In the genomic region with DNA sequence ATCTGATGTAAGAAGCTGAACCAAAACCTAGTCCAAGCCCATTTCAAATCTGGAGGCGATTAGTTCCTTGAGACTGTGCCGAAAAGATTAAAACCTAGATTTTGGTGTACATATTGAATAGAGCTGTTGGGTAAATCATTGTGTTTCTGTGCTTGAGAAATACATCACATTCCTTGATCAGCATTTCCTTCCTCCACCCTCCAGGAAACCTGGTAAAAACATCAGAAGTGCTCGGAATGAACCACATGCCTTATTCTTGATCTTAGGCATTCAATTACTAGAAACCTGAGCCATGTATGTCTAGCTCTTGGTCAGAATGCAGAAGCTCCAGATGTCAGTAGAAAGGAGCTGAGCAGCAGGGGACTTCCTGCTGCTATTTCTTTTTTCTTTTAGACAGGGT, we compare ENCODE assay signal across 25 mouse cellular contexts. TPM values are rescaled to one million over a fixed set of nuclear protein-coding genes. Genes with fewer than 3 reads are reported as not detected.
A peak's percentile ranks its signal among the peaks of the same experiment; 100 is the strongest.
DNase-seq lines count a peak whose midpoint lies in the region; ATAC-seq and TF ChIP-seq lines count a peak whose summit lies in the region.
"Had no signal": no experiment of that assay in that cellular context is flagged by ENCODE, and none has a peak within 500 bp of the region (broad histone marks: within the 10 kb centered on the region; RNA-seq: fewer than 3 reads in every experiment).

No protein-coding gene starts in this region.

- dilution Hi-C loops in CH12.LX (cut with MboI; ENCODE audit: extremely low pct_ligation_motif_present, extremely low pct_unique_long_range_greater_than_20kb, low sequenced_read_pairs), result no loop called here

- DNase-seq in heart, adult 2 months, result peak in 1 of 2 experiments; percentile 23
- DNase-seq in CH12.LX (ENCODE audit: extremely low read depth), result no peak
- peak; percentile 27 for DNase-seq in embryo, embryonic 11 days
- DNase-seq in heart, postnatal 10 days, result peak; percentile 13 to 15
- no peak for DNase-seq in urinary bladder, adult 2 months (ENCODE audit: low spot score)
- DNase-seq in urinary bladder, postnatal 25 days (ENCODE audit: low spot score), result no peak
- DNase-seq: B cell, adult 2 months; cerebellum, adult 8-10 months; gastrocnemius, postnatal 36 days; kidney, adult 11 months; kidney, postnatal 4 days; lung, postnatal 10 days; midbrain, embryonic 14.5 days; right cerebral cortex, adult 18-20 months had no signal

- in situ Hi-C loops in CH12.LX (cut with MboI; ENCODE audit: low pct_ligation_motif_present, low pct_unique_long_range_greater_than_20kb, low sequenced_read_pairs), result loop anchor here (5.0 to 25.0 kb wide), 2 partner anchors 157 to 277 kb away; a partner anchor contains a TSS

- no peak for TF ChIP-seq RAD21 in CH12.LX (IDR thresholded peaks at IDR 0.05; ENCODE audit: low read depth, low read length)

- no peak overlapping the region for H3K4me2 ChIP-seq in heart, embryonic 11.5 days
- peak overlapping the region; percentile 15; the same call in 1 of the 2 replicates for H3K4me2 ChIP-seq in CH12.LX (ENCODE audit: insufficient read depth, low read depth, poor library complexity, severe bottlenecking)
- H3K4me2 ChIP-seq: limb, embryonic 15.5 days; neural tube, embryonic 13.5 days had no signal

- no peaks in the 10 kb centered on the region for H3K27me3 ChIP-seq in heart, adult 2 months (ENCODE audit: control insufficient read depth, insufficient read depth, low read length)
- no peaks in the 10 kb centered on the region for H3K27me3 ChIP-seq in heart, embryonic 11.5 days (ENCODE audit: control insufficient read depth, insufficient read depth, low read length)
- no peaks in the 10 kb centered on the region for H3K27me3 ChIP-seq in CH12.LX (replicated peaks)
- H3K27me3 ChIP-seq: limb, embryonic 15.5 days; neural tube, embryonic 13.5 days had no signal

- H3K4me3 ChIP-seq in heart, adult 2 months, result peak overlapping the region; percentile 10; the same call in 1 of the 2 replicates
- no peak overlapping the region for H3K4me3 ChIP-seq in heart, embryonic 11.5 days (ENCODE audit: low read depth, low read length)
- no peak overlapping the region for H3K4me3 ChIP-seq in CH12.LX (replicated peaks in 1 of 3; ENCODE audit: low read depth in 2 of 3, low read length in 2 of 3, poor library complexity in 1 of 3)
- H3K4me3 ChIP-seq: limb, embryonic 15.5 days; neural tube, embryonic 13.5 days had no signal

- no peak for TF ChIP-seq POLR2A in heart, adult 2 months (IDR thresholded peaks at IDR 0.05; ENCODE audit: insufficient read depth, low read depth, low read length)
- TF ChIP-seq POLR2A in CH12.LX (IDR thresholded peaks at IDR 0.05; ENCODE audit: low read depth, low read length), result no peak

- no peaks in the 10 kb centered on the region for H3K79me2 ChIP-seq in heart, adult 2 months (replicated peaks; ENCODE audit: control insufficient read depth, insufficient read depth, low read length)
- H3K79me2 ChIP-seq in CH12.LX (replicated peaks; ENCODE audit: control insufficient read depth, extremely low read depth, insufficient read depth, poor library complexity, severe bottlenecking), result no peaks in the 10 kb centered on the region

- TF ChIP-seq CTCF in heart, adult 2 months (IDR thresholded peaks at IDR 0.05), result no peak
- TF ChIP-seq CTCF in CH12.LX (conservative IDR thresholded peaks at IDR 0.05 in 1 of 2, IDR thresholded peaks at IDR 0.05 in 1 of 2; ENCODE audit: low read depth in 2 of 2, low read length in 2 of 2), result no peak

- H3K4me1 ChIP-seq in heart, adult 2 months (ENCODE audit: control insufficient read depth, insufficient read depth, low read length), result peaks cover 11% of the 10 kb centered on the region
- no peaks in the 10 kb centered on the region for H3K4me1 ChIP-seq in heart, embryonic 11.5 days (ENCODE audit: control insufficient read depth, insufficient read depth, low read length)
- H3K4me1 ChIP-seq in CH12.LX (ENCODE audit: control insufficient read depth in 1 of 2, insufficient read depth in 2 of 2), result no peaks in the 10 kb centered on the region
- H3K4me1 ChIP-seq: limb, embryonic 15.5 days had no signal

- no peaks in the 10 kb centered on the region for H3K9me3 ChIP-seq in heart, embryonic 11.5 days (replicated peaks; ENCODE audit: control insufficient read depth, low read length)
- no peaks in the 10 kb centered on the region for H3K9me3 ChIP-seq in CH12.LX (replicated peaks; ENCODE audit: low read length)
- H3K9me3 ChIP-seq: limb, embryonic 15.5 days; neural tube, embryonic 13.5 days had no signal

- no peak overlapping the region for H3K9ac ChIP-seq in heart, adult 2 months (ENCODE audit: low read depth, low read length)
- no peak overlapping the region for H3K9ac ChIP-seq in heart, embryonic 11.5 days (ENCODE audit: low read depth, low read length)
- H3K9ac ChIP-seq in CH12.LX (ENCODE audit: insufficient read depth, low read depth), result no peak overlapping the region
- H3K9ac ChIP-seq: limb, embryonic 15.5 days; neural tube, embryonic 13.5 days had no signal

- no peak for ATAC-seq in heart, embryonic 11.5 days (replicated peaks; ENCODE audit: insufficient number of reproducible peaks, low FRiP score, low TSS enrichment)
- ATAC-seq in activated CD4-positive, CD25-positive, alpha-beta regulatory T cell, adult 4 months, result no peak
- ATAC-seq: hindbrain, postnatal 0 days had no signal

- H3K27ac ChIP-seq in heart, adult 2 months, result peak overlapping the region; percentile 87
- H3K27ac ChIP-seq in heart, embryonic 11.5 days (ENCODE audit: low read depth, low read length), result no peak overlapping the region
- H3K27ac ChIP-seq in CH12.LX (ENCODE audit: insufficient read depth, low read depth), result no peak overlapping the region
- H3K27ac ChIP-seq: hindbrain, postnatal 0 days; limb, embryonic 15.5 days; neural tube, embryonic 13.5 days had no signal

- intact Hi-C loops in heart, adult 2 months (cut with DNase I), result loop anchor here (5.0 to 10.0 kb wide), 5 partner anchors 82 to 795 kb away; a partner anchor contains a TSS
- intact Hi-C loops in heart, postnatal 10 days (cut with DNase I), result loop anchor here (5.0 kb wide), 2 partner anchors 172 to 282 kb away; no protein-coding TSS in a partner anchor

- peaks cover 4% of the 10 kb centered on the region for H3K36me3 ChIP-seq in heart, adult 2 months (ENCODE audit: control insufficient read depth, insufficient read depth, low read length)
- H3K36me3 ChIP-seq in heart, embryonic 11.5 days (ENCODE audit: control insufficient read depth, insufficient read depth, low read length), result no peaks in the 10 kb centered on the region
- H3K36me3 ChIP-seq in CH12.LX (replicated peaks in 1 of 2; ENCODE audit: control insufficient read depth in 1 of 2, insufficient read depth in 1 of 2, low read length in 1 of 2), result no peaks in the 10 kb centered on the region
- H3K36me3 ChIP-seq: limb, embryonic 15.5 days; neural tube, embryonic 13.5 days had no signal

- WGBS in heart, adult 2 months, result 48% methylated on average over 3 of the region's 3 CpGs
- WGBS in heart, embryonic 11.5 days (ENCODE audit: insufficient replicate concordance), result 64% methylated on average over 3 of the region's 3 CpGs

- TF ChIP-seq EP300 in heart, adult 2 months (IDR thresholded peaks at IDR 0.05; ENCODE audit: insufficient read depth, low read depth, low read length), result 0 out of 2 replicates have a peak, but pooled peaks have one; percentile 9
- no peak for TF ChIP-seq EP300 in CH12.LX (IDR thresholded peaks at IDR 0.05; ENCODE audit: low read length)

TF ChIP-seq in CH12.LX, 34 proteins besides CTCF, POLR2A, EP300 and RAD21 (continues in another document):
- TF ChIP-seq E2F4 (IDR thresholded peaks at IDR 0.05; ENCODE audit: insufficient replicate concordance, low read depth, low read length) (no peak), MAFK (IDR thresholded peaks at IDR 0.05; ENCODE audit: insufficient replicate concordance, low read length) (no peak)

RNA-seq across cellular contexts. Expression of a gene that starts 0.7 kb away (rescaled TPM):
- under 1 TPM; 0.59 to 0.63 TPM for total RNA-seq in heart, adult 2 months (2021)
- polyA plus RNA-seq in heart, adult 2 months (2012; rRNA removed), result 1.2 and 2.1 TPM in 2 replicates
- polyA plus RNA-seq in heart, embryonic 11.5 days (2014; fragmentation: Nextera tagmentation; extraction: Ambion mirVana), result 0.16 TPM in 1 of 2 replicates, not detected in the other
- total RNA-seq in CH12.LX (2012; rRNA removed) (not detected in 2 replicates), CH12.LX (2014; rRNA removed) (not detected in 2 replicates)
- polyA plus RNA-seq in CH12.LX (2012; ENCODE audit: insufficient read length, low read depth), result 0.14 TPM in 1 of 2 replicates, not detected in the other
- not detected for total RNA-seq in heart, postnatal 10 days (2021)
- polyA plus RNA-seq in activated CD4-positive, CD25-positive, alpha-beta regulatory T cell, adult 4 months (2017; shearing (Covaris generic)), result not detected
- 0.11 and 0.13 TPM in 2 replicates for polyA plus RNA-seq in urinary bladder, adult 2 months (2012; rRNA removed)
- total RNA-seq: hindbrain, postnatal 0 days; layer of hippocampus, postnatal 14 days; megakaryocyte progenitor cell, adult 5-6 weeks had no signal
- polyA plus RNA-seq: forebrain, embryonic 11.5 days; hindbrain, postnatal 0 days; limb, embryonic 15.5 days; midbrain, embryonic 14.5 days; neural tube, embryonic 13.5 days had no signal

RNA-seq across cellular contexts. Expression of a gene that starts 7.5 kb away (rescaled TPM):
- total RNA-seq in heart, adult 2 months (2021), result 10 to 100 TPM; 11.9 to 12.0 TPM
- 4.2 and 7.6 TPM in 2 replicates for polyA plus RNA-seq in heart, adult 2 months (2012; rRNA removed)
- 15.0 and 15.9 TPM in 2 replicates for polyA plus RNA-seq in heart, embryonic 11.5 days (2014; fragmentation: Nextera tagmentation; extraction: Ambion mirVana)
- 9.8 and 10.4 TPM in 2 replicates for total RNA-seq in CH12.LX (2012; rRNA removed)
- total RNA-seq in CH12.LX (2014; rRNA removed), result 13.1 and 13.3 TPM in 2 replicates
- 16.6 and 17.6 TPM in 2 replicates for polyA plus RNA-seq in CH12.LX (2012; ENCODE audit: insufficient read length, low read depth)
- total RNA-seq in heart, postnatal 10 days (2021), result 10 to 100 TPM; 20.9 to 21.4 TPM
- 1 to 10 TPM; 6.2 to 6.3 TPM for polyA plus RNA-seq in activated CD4-positive, CD25-positive, alpha-beta regulatory T cell, adult 4 months (2017; shearing (Covaris generic))
- polyA plus RNA-seq in urinary bladder, adult 2 months (2012; rRNA removed), result 14.2 and 18.7 TPM in 2 replicates

RNA-seq across cellular contexts. Expression of a gene that starts 27.9 kb away (rescaled TPM):
- total RNA-seq in heart, adult 2 months (2021), result 10 to 100 TPM; 33.4 to 36.8 TPM
- 8.0 and 13.9 TPM in 2 replicates for polyA plus RNA-seq in heart, adult 2 months (2012; rRNA removed)
- polyA plus RNA-seq in heart, embryonic 11.5 days (2014; fragmentation: Nextera tagmentation; extraction: Ambion mirVana), result 9.9 and 11.2 TPM in 2 replicates
- total RNA-seq in CH12.LX (2012; rRNA removed) (15.9 and 19.6 TPM in 2 replicates), CH12.LX (2014; rRNA removed) (27.9 TPM in 2 replicates)
- 51.9 and 60.1 TPM in 2 replicates for polyA plus RNA-seq in CH12.LX (2012; ENCODE audit: insufficient read length, low read depth)
- total RNA-seq in heart, postnatal 10 days (2021), result 10 to 100 TPM; 28.5 to 33.0 TPM
- 1 to 10 TPM; 7.5 to 8.7 TPM for polyA plus RNA-seq in activated CD4-positive, CD25-positive, alpha-beta regulatory T cell, adult 4 months (2017; shearing (Covaris generic))
- 19.6 and 22.7 TPM in 2 replicates for polyA plus RNA-seq in urinary bladder, adult 2 months (2012; rRNA removed)

RNA-seq across cellular contexts. Expression of a gene that starts 30.9 kb away (rescaled TPM):
- not detected for total RNA-seq in heart, adult 2 months (2021)
- not detected in 2 replicates for polyA plus RNA-seq in heart, adult 2 months (2012; rRNA removed)
- not detected in 2 replicates for polyA plus RNA-seq in heart, embryonic 11.5 days (2014; fragmentation: Nextera tagmentation; extraction: Ambion mirVana)
- total RNA-seq in CH12.LX (2012; rRNA removed) (not detected in 2 replicates), CH12.LX (2014; rRNA removed) (not detected in 2 replicates)
- not detected in 2 replicates for polyA plus RNA-seq in CH12.LX (2012; ENCODE audit: insufficient read length, low read depth)
- not detected for total RNA-seq in heart, postnatal 10 days (2021)
- not detected for polyA plus RNA-seq in activated CD4-positive, CD25-positive, alpha-beta regulatory T cell, adult 4 months (2017; shearing (Covaris generic))
- not detected in 2 replicates for polyA plus RNA-seq in urinary bladder, adult 2 months (2012; rRNA removed)
- total RNA-seq: adrenal gland, adult 18-20 months; gastrocnemius, postnatal 36 days; heart, postnatal 36 days; hindbrain, postnatal 0 days; layer of hippocampus, postnatal 14 days; megakaryocyte progenitor cell, adult 5-6 weeks had no signal
- polyA plus RNA-seq: forebrain, embryonic 11.5 days; hindbrain, postnatal 0 days; limb, embryonic 15.5 days; liver, embryonic 16.5 days; midbrain, embryonic 14.5 days; neural tube, embryonic 13.5 days had no signal

Comparison
In these comparisons a context has a peak if more than half of its experiments do, and no peak if none do; other contexts are left out.
1. DNase-seq: peak in embryo, embryonic 11 days (single experiment) and heart, postnatal 10 days (2 of 2); none in CH12.LX (single experiment), urinary bladder, adult 2 months (single experiment) and urinary bladder, postnatal 25 days (single experiment).